11 mouse cellular contexts compared by ENCODE assay signal in genomic region chr11:101689701-101690113, GRCm38 (mm10). TPM values are rescaled to one million over a fixed set of nuclear protein-coding genes. Genes with fewer than 3 reads are reported as not detected.
A peak's percentile ranks its signal among the peaks of the same experiment; 100 is the strongest.
DNase-seq lines count a peak whose midpoint lies in the region; ATAC-seq lines count a peak whose summit lies in the region.
"Had no signal": no experiment of that assay in that cellular context is flagged by ENCODE, and none has a peak within 500 bp of the region (broad histone marks: within the 10 kb centered on the region; RNA-seq: fewer than 3 reads in every experiment).

No protein-coding gene starts in this region.

- ATAC-seq in midbrain, embryonic 14.5 days (ENCODE audit: low FRiP score, low TSS enrichment), result no peak
- ATAC-seq in midbrain, embryonic 16.5 days, result no peak

- H3K27ac ChIP-seq in midbrain, embryonic 14.5 days (replicated peaks; ENCODE audit: low read depth, low read length), result no peak overlapping the region
- H3K27ac ChIP-seq in midbrain, embryonic 16.5 days (ENCODE audit: low read length), result no peak overlapping the region
- H3K27ac ChIP-seq: heart, embryonic 10.5 days; liver, embryonic 13.5 days had no signal

- H3K4me1 ChIP-seq in midbrain, embryonic 14.5 days (ENCODE audit: control insufficient read depth, insufficient read depth, low read length), result peaks cover 7% of the 10 kb centered on the region; the same call in 1 of the 2 replicates
- H3K4me1 ChIP-seq in midbrain, embryonic 16.5 days (ENCODE audit: control insufficient read depth, insufficient read depth, low read length), result 0 out of 2 replicates have a peak, but pooled peaks cover 2% of the 10 kb centered on the region
- H3K4me1 ChIP-seq: liver, embryonic 13.5 days had no signal

- H3K4me3 ChIP-seq in midbrain, embryonic 14.5 days (replicated peaks; ENCODE audit: low read depth, low read length), result no peak overlapping the region
- H3K4me3 ChIP-seq in midbrain, embryonic 16.5 days (ENCODE audit: low read depth, low read length), result no peak overlapping the region
- H3K4me3 ChIP-seq: heart, embryonic 10.5 days; liver, embryonic 13.5 days had no signal

- H3K9me3 ChIP-seq in midbrain, embryonic 14.5 days (ENCODE audit: control insufficient read depth, low read length), result no peaks in the 10 kb centered on the region
- no peaks in the 10 kb centered on the region for H3K9me3 ChIP-seq in midbrain, embryonic 16.5 days (replicated peaks; ENCODE audit: control insufficient read depth, low read length, poor library complexity, severe bottlenecking)
- H3K9me3 ChIP-seq: heart, embryonic 10.5 days; liver, embryonic 13.5 days had no signal

- H3K27me3 ChIP-seq in midbrain, embryonic 14.5 days (ENCODE audit: control insufficient read depth, insufficient read depth, low read length), result no peaks in the 10 kb centered on the region
- H3K27me3 ChIP-seq in midbrain, embryonic 16.5 days (ENCODE audit: control insufficient read depth, insufficient read depth, low read depth, low read length), result no peaks in the 10 kb centered on the region

- WGBS in midbrain, embryonic 14.5 days, result 41% methylated on average over 10 of the region's 10 CpGs
- WGBS in midbrain, embryonic 16.5 days, result 30% methylated on average over 10 of the region's 10 CpGs

- intact Hi-C loops in heart, postnatal 14 days (cut with DNase I), result loop anchor here (2.0 to 5.0 kb wide), 2 partner anchors 25 to 38 kb away; partner anchors contain the start of gene Arl4d

- H3K9ac ChIP-seq in midbrain, embryonic 14.5 days (replicated peaks; ENCODE audit: low read length), result no peak overlapping the region
- no peak overlapping the region for H3K9ac ChIP-seq in midbrain, embryonic 16.5 days (ENCODE audit: low read depth, low read length)
- H3K9ac ChIP-seq: liver, embryonic 13.5 days had no signal

- peak; percentile 42 for DNase-seq in midbrain, embryonic 14.5 days
- DNase-seq in frontal cortex, adult 2 months (ENCODE audit: extremely low spot score in 1 of 2, low spot score in 1 of 2), result peak; percentile 59 to 84
- peak; percentile 81 for DNase-seq in layer of hippocampus, postnatal 36 days
- peak; percentile 82 for DNase-seq in telencephalon, adult 2 months (ENCODE audit: low read depth, low spot score)
- no peak for DNase-seq in retina, embryonic 14.5 days (ENCODE audit: low spot score)
- DNase-seq in heart, postnatal 14 days, result no peak
- DNase-seq: adrenal gland, postnatal 36 days; liver, embryonic 13.5 days; thymus, adult 2 months had no signal

- H3K4me2 ChIP-seq in midbrain, embryonic 14.5 days (ENCODE audit: low read length), result no peak overlapping the region
- no peak overlapping the region for H3K4me2 ChIP-seq in midbrain, embryonic 16.5 days (ENCODE audit: low read length)
- H3K4me2 ChIP-seq: liver, embryonic 13.5 days had no signal

- no peaks in the 10 kb centered on the region for H3K36me3 ChIP-seq in midbrain, embryonic 14.5 days (ENCODE audit: control insufficient read depth, insufficient read depth, low read length)
- H3K36me3 ChIP-seq in midbrain, embryonic 16.5 days (ENCODE audit: control insufficient read depth, insufficient read depth, low read length), result no peaks in the 10 kb centered on the region
- H3K36me3 ChIP-seq: heart, embryonic 10.5 days; liver, embryonic 13.5 days had no signal

RNA-seq across cellular contexts. Expression of gene Arl4d, which starts 24.4 kb away (rescaled TPM):
- 3.9 and 4.5 TPM in 2 replicates for polyA plus RNA-seq in midbrain, embryonic 14.5 days (2014; fragmentation: Nextera tagmentation; extraction: Ambion mirVana)
- polyA plus RNA-seq in midbrain, embryonic 16.5 days (2015; fragmentation: Nextera tagmentation; extraction: Ambion mirVana), result 6.2 and 6.8 TPM in 2 replicates
- polyA plus RNA-seq in frontal cortex, adult 2 months (2012; rRNA removed), result 26.6 and 38.8 TPM in 2 replicates
- 10 to 100 TPM; 12.9 to 13.8 TPM for total RNA-seq in layer of hippocampus, postnatal 36 days (2021)
- total RNA-seq in heart, postnatal 14 days (2021), result 10 to 100 TPM; 28.6 to 29.6 TPM

RNA-seq across cellular contexts. Expression of gene Dhx8, which starts 43.0 kb away (rescaled TPM):
- 29.2 and 35.4 TPM in 2 replicates for polyA plus RNA-seq in midbrain, embryonic 14.5 days (2014; fragmentation: Nextera tagmentation; extraction: Ambion mirVana)
- 32.0 and 34.3 TPM in 2 replicates for polyA plus RNA-seq in midbrain, embryonic 16.5 days (2015; fragmentation: Nextera tagmentation; extraction: Ambion mirVana)
- polyA plus RNA-seq in frontal cortex, adult 2 months (2012; rRNA removed), result 23.3 and 23.8 TPM in 2 replicates
- 10 to 100 TPM; 35.6 to 40.4 TPM for total RNA-seq in layer of hippocampus, postnatal 36 days (2021)
- 10 to 100 TPM; 17.8 to 19.9 TPM for total RNA-seq in heart, postnatal 14 days (2021)

Comparison
In these comparisons a context has a peak if more than half of its experiments do, and no peak if none do; other contexts are left out.
1. DNase-seq: peak in midbrain, embryonic 14.5 days (single experiment), frontal cortex, adult 2 months (2 of 2), layer of hippocampus, postnatal 36 days (2 of 2) and telencephalon, adult 2 months (single experiment); none in retina, embryonic 14.5 days (single experiment) and heart, postnatal 14 days (0 of 2).